Mouse (Mus musculus) liver, adult 2 months (tissue): ENCODE measurements around the gene Abhd2. TPM values are rescaled to one million over a fixed set of nuclear protein-coding genes. Genes with fewer than 3 reads are reported as not detected.

Source experiments
- DNase-seq: peaks from one replicate; pipeline ENCODE4 v3.0.0-alpha.2; 2011; ENCODE audit warnings: low read depth, low spot score; ENCODE audit errors: extremely low read depth
- H3K27ac ChIP-seq: fragments of 200-500 bp; replicated peaks from 2 replicates; pipeline ENCODE4 v1.5.1; 2012; ENCODE audit warnings: low read depth, mild to moderate bottlenecking, control low read depth, inconsistent platforms, low read length; ENCODE audit not compliant: insufficient read depth
- H3K27me3 ChIP-seq: fragments of 200-500 bp; 2 replicates; pipeline ENCODE4 v1.6.1; 2012; ENCODE audit warnings: mild to moderate bottlenecking, moderate library complexity, low read length, inconsistent platforms; ENCODE audit not compliant: control insufficient read depth, insufficient read depth
- H3K36me3 ChIP-seq: fragments of 200-500 bp; 2 replicates; pipeline ENCODE4 v1.6.1; 2012; ENCODE audit warnings: low read length, inconsistent platforms; ENCODE audit not compliant: control insufficient read depth, insufficient read depth
- H3K4me1 ChIP-seq: fragments of 200-500 bp; 2 replicates; pipeline ENCODE4 v1.6.1; 2011; ENCODE audit warnings: low read length; ENCODE audit not compliant: control insufficient read depth, insufficient read depth
- H3K4me3 ChIP-seq: fragments of 200-500 bp; 2 replicates; pipeline ENCODE4 v1.5.1; 2011; ENCODE audit warnings: low read depth, mild to moderate bottlenecking, control low read depth, low read length, moderate library complexity; ENCODE audit not compliant: insufficient read depth
- H3K79me2 ChIP-seq: fragments of 200-500 bp; 2 replicates; pipeline ENCODE4 v1.6.1; 2012; ENCODE audit warnings: inconsistent platforms, mild to moderate bottlenecking, low read length, moderate library complexity; ENCODE audit not compliant: control insufficient read depth, insufficient read depth
- H3K9ac ChIP-seq: fragments of 200-500 bp; 2 replicates; pipeline ENCODE4 v1.6.1; 2012; ENCODE audit warnings: low read depth, mild to moderate bottlenecking, control low read depth, inconsistent platforms, low read length
- CTCF ChIP-seq: fragments of 200-500 bp; IDR thresholded peaks from 2 replicates; pipeline ENCODE4 v1.5.1; 2011; ENCODE audit warnings: low read depth, low read length, control low read depth
- POLR2A ChIP-seq: fragments of 200-500 bp; IDR thresholded peaks from 2 replicates; pipeline ENCODE4 v1.6.1; 2011; ENCODE audit warnings: low read length, control low read depth; ENCODE audit not compliant: insufficient read depth; ENCODE audit errors: extremely low read depth
- WGBS: fragments of 180-500 bp; shearing (Covaris S2); methylation state at CpG from one replicate; pipeline ENCODE4 v1.1.7; 2018; 5-methylcytosine and 5-hydroxymethylcytosine counted together
- polyA plus RNA-seq: library from polyadenylated mRNA; depleted of rRNA; stranded (reverse); fragments of >200 nt; gene quantifications from 2 replicates; pipeline ENCODE4 v1.2.3, GENCODE M21; 2012
- total RNA-seq: library from RNA; depleted of rRNA; stranded (reverse); fragments of >200 nt; gene quantifications from 2 replicates; pipeline ENCODE4 v1.2.3, GENCODE M21; 2014

Abhd2 gene
- total and polyA plus RNA-seq, 2 experiments = 46.4 to 51.2 TPM

DNA sequence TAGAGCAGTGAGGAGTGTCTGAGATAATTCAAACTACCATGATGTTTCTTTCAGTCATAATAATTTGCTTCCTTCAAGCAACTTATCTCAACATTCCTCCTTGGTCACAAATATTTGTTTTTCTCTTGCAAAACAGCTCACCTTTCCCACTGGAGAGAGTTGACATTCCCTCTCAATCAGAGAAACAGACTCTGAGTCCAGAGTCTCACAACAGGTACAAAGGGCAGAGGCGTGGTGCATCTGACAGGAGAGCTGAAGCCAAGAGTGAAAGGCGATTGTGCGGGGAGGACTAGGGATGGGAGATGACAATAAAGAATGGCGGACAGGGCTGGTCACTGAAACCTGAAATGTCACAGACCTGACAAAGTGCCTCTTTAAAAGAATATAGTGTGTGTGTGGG is 16.3 kb upstream of the Abhd2 start:
- Histone ChIP-seq H3K27me3 (no peaks in the 10 kb centered on the region), H3K36me3 (no peaks in the 10 kb centered on the region), H3K27ac (peak overlapping the region; percentile 74), H3K4me1 (peaks cover 31% of the 10 kb centered on the region), H3K9ac (no peak overlapping the region), H3K79me2 (no peaks in the 10 kb centered on the region), H3K4me3 (no peak overlapping the region)
- peak; percentile 98 for DNase-seq
- no peak for TF ChIP-seq CTCF
- no peak for TF ChIP-seq POLR2A
- 31% methylated on average over 4 of the region's 4 CpGs for WGBS

DNA sequence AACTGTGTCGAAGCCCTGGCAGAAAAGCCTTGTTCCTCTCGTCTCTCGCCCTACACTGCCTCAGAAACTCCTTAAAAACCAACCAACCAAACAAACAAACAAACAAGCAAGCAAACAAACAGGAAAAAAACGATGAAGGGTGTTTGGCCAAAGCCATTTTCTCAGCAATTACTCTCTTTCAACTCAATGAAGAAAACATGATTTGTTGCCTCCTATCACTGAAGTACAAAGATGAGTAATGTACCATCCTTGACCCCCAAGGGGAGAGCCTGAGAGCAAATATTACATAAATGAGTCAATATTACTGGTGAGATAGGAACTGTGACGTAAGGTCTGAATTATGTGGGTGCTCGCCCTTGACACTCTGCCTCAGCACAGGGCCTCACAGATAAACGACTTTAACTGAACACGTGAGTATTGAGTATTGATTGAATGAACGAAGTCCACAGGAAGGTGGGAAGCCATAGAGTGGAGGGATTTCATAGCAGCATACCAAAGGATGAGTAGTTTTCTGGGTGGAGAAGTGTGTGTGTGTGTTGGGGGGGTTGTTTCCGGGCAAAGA is 13.9 kb upstream of the Abhd2 start:
- no peaks in the 10 kb centered on the region for H3K79me2 ChIP-seq
- no peak overlapping the region for H3K4me3 ChIP-seq
- no peaks in the 10 kb centered on the region for H3K27me3 ChIP-seq
- H3K9ac ChIP-seq = no peak overlapping the region
- no peaks in the 10 kb centered on the region for H3K36me3 ChIP-seq
- WGBS = 25% methylated on average over 10 of the region's 10 CpGs
- H3K4me1 ChIP-seq = peaks cover 31% of the 10 kb centered on the region
- no peak for TF ChIP-seq CTCF
- TF ChIP-seq POLR2A = no peak
- peak; percentile 99 for DNase-seq
- peak overlapping the region; percentile 69 for H3K27ac ChIP-seq

DNA sequence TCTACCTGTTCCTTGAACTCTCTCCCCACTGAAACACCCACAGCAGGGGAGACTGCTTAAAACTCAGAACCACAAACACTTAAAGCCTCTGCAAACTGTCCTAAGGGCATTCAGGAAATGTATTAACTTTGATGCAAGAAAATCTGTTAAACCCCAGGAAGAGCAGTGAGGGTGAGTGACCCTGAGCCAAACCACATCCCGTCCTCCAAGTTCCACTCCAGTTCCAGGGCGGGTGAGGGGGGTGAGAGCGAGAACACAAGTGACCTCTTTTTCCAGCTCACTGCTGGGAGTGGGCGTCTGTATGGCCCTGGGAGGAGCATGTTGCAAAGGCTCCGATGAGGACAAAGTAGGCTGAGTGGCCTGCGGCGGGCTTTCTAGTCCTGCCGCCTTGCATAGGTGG is 10.5 kb upstream of the Abhd2 start:
- Histone ChIP-seq H3K4me3 (no peak overlapping the region), H3K27me3 (no peaks in the 10 kb centered on the region), H3K36me3 (no peaks in the 10 kb centered on the region), H3K27ac (no peak overlapping the region), H3K9ac (no peak overlapping the region), H3K79me2 (no peaks in the 10 kb centered on the region), H3K4me1 (peaks cover 14% of the 10 kb centered on the region; the same call in 1 of the 2 replicates)
- 75% methylated on average over 8 of the region's 8 CpGs for WGBS
- TF ChIP-seq POLR2A (no peak), CTCF (no peak)
- DNase-seq = no peak

DNA sequence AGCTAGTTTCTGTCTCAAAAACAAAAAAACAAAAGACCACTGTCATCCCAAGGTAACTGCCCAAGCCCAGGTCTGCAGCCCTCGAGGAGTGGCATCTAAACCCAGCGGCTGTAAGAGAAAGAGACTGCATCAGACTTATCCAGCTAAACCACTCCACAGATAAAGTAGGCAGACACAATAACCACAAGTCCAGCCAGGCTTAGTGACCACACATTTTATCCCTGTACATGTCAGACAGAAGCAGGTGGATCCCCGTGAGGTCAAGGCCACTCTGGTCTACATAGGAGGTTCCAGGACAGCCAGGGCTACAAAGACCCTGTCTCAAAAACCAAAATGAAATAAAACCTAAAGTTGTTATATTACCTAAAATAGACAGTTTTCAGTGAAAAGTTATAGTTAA is 9.2 kb upstream of the Abhd2 start:
- peaks cover 4% of the 10 kb centered on the region; the same call in 1 of the 2 replicates for H3K4me1 ChIP-seq
- H3K9ac ChIP-seq = no peak overlapping the region
- no peaks in the 10 kb centered on the region for H3K27me3 ChIP-seq
- H3K36me3 ChIP-seq = no peaks in the 10 kb centered on the region
- DNase-seq = no peak
- no peaks in the 10 kb centered on the region for H3K79me2 ChIP-seq
- H3K4me3 ChIP-seq = no peak overlapping the region
- no peak overlapping the region for H3K27ac ChIP-seq
- 95% methylated on average over 3 of the region's 3 CpGs for WGBS
- no peak for TF ChIP-seq CTCF
- TF ChIP-seq POLR2A = no peak

DNA sequence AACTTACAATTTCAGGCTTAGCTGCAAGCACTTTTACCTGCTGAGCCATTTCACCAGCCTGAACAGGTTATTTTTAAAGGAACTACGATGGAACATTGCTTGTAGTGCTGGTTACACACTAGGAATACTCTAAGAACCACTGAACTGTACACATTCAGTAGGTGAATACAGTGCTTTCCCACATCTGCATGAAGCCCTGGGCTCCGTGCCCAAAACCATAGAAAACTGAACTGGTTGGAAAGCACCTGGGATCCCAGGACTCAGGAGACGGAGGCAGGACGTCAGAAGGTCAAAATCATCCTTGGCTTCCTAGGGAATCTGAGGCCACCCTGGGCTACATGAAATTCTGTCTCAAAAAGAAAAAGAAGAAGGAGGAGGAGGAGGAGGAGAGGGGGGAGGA is 6.8 kb upstream of the Abhd2 start:
- 60% methylated on average over 4 of the region's 4 CpGs for WGBS
- H3K79me2 ChIP-seq = no peaks in the 10 kb centered on the region
- H3K4me3 ChIP-seq = no peak overlapping the region
- no peak for TF ChIP-seq CTCF
- no peak for TF ChIP-seq POLR2A
- H3K27me3 ChIP-seq = no peaks in the 10 kb centered on the region
- DNase-seq = peak; percentile 61
- no peak overlapping the region for H3K27ac ChIP-seq
- H3K4me1 ChIP-seq = no peaks in the 10 kb centered on the region
- H3K36me3 ChIP-seq = no peaks in the 10 kb centered on the region
- H3K9ac ChIP-seq = no peak overlapping the region

DNA sequence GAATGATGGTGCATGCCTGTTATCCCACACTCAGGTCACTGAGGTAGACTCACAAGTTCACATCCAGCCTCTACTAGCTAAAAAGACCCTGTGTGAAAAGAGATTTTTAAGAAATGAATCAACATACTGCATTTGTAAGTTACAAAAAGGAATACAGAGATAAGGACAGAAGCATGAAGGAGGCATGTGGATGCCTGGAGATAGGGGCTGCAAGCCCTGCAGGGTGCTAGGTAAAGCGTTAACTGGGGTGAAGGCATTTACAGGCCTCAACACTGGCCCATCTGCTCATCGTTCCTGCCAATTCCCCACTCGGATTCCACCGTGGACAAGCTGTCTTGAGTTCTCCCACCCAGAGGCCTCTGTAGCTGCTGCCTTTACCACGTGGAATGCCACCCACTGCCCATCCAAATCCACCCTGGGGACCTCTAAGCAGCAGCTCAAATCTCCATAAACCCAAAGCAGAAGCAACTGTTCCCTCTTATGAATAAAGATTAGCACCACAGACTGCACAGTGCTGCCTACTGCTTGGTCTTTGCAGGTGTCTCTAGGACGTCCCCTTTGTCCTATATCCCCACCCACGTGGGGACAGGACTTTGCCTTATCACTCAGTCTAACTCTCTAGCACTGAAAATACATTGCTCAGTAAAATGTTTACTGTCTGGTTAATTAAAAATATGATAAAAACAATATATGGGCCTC is 5.2 kb upstream of the Abhd2 start:
- TF ChIP-seq POLR2A (no peak), CTCF (no peak)
- WGBS = 44% methylated on average over 7 of the region's 7 CpGs
- no peak for DNase-seq
- Histone ChIP-seq H3K27ac (no peak overlapping the region), H3K27me3 (no peaks in the 10 kb centered on the region), H3K36me3 (no peaks in the 10 kb centered on the region), H3K4me3 (no peak overlapping the region), H3K4me1 (no peaks in the 10 kb centered on the region), H3K79me2 (no peaks in the 10 kb centered on the region), H3K9ac (no peak overlapping the region)
